In the genomic region with DNA sequence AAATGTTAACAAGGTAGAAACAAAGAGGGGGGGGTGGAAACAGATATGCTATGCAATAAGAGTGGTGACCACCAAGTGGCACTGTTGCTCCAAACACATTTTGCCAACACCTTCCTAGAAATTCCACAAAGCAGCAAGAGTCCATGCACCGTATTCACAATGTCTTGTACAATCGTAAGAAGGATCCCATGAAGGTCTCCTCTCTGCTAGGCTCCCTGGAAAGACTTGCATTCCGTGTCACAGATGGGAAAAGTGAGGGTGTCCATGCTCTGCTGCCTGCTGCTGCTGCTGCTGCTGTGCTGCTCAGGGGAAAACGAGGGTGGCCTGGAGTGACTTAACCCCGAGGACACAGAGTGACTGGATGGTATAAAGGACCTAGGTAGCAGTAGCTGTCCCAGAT, we compare ENCODE assay signal across 10 mouse cellular contexts. TPM values are rescaled to one million over a fixed set of nuclear protein-coding genes. Genes with fewer than 3 reads are reported as not detected.
A peak's percentile ranks its signal among the peaks of the same experiment; 100 is the strongest.
DNase-seq lines count a peak whose midpoint lies in the region; ATAC-seq lines count a peak whose summit lies in the region.
"Had no signal": no experiment of that assay in that cellular context is flagged by ENCODE, and none has a peak within 500 bp of the region (broad histone marks: within the 10 kb centered on the region; RNA-seq: fewer than 3 reads in every experiment).

No protein-coding gene starts in this region.

- peak overlapping the region; percentile 43; the same call in 1 of the 2 replicates for H3K9ac ChIP-seq in hindbrain, embryonic 15.5 days
- H3K9ac ChIP-seq in limb, embryonic 12.5 days (replicated peaks) = no peak overlapping the region
- peak overlapping the region; percentile 53; the same call in 1 of the 2 replicates for H3K9ac ChIP-seq in neural tube, embryonic 13.5 days

- peak overlapping the region; percentile 52 for H3K4me2 ChIP-seq in hindbrain, embryonic 15.5 days
- peak overlapping the region; percentile 46 for H3K4me2 ChIP-seq in limb, embryonic 12.5 days
- H3K4me2 ChIP-seq in neural tube, embryonic 13.5 days = peak overlapping the region; percentile 48

- ATAC-seq in hindbrain, embryonic 15.5 days (ENCODE audit: low FRiP score, low read depth) = no peak
- no peak for ATAC-seq in limb, embryonic 12.5 days (ENCODE audit: insufficient number of reproducible peaks, insufficient read depth, low FRiP score, low TSS enrichment, low read depth)
- ATAC-seq in neural tube, embryonic 13.5 days (ENCODE audit: low read depth) = peak; percentile 19; the same call in 1 of the 2 replicates

- H3K27me3 ChIP-seq in embryonic facial prominence, embryonic 10.5 days (replicated peaks; ENCODE audit: low read depth, poor library complexity, severe bottlenecking) = no peaks in the 10 kb centered on the region
- H3K27me3 ChIP-seq in hindbrain, embryonic 15.5 days = no peaks in the 10 kb centered on the region
- no peaks in the 10 kb centered on the region for H3K27me3 ChIP-seq in limb, embryonic 12.5 days
- H3K27me3 ChIP-seq in neural tube, embryonic 13.5 days = no peaks in the 10 kb centered on the region

- peaks cover 13% of the 10 kb centered on the region for H3K4me1 ChIP-seq in embryonic facial prominence, embryonic 10.5 days
- H3K4me1 ChIP-seq in hindbrain, embryonic 15.5 days (replicated peaks) = peaks cover 3% of the 10 kb centered on the region
- peaks cover 3% of the 10 kb centered on the region; the same call in 1 of the 2 replicates for H3K4me1 ChIP-seq in limb, embryonic 12.5 days (replicated peaks)
- peaks cover 6% of the 10 kb centered on the region; the same call in 1 of the 2 replicates for H3K4me1 ChIP-seq in neural tube, embryonic 13.5 days (replicated peaks)

- 18% methylated on average over 5 of the region's 5 CpGs for WGBS in embryonic facial prominence, embryonic 10.5 days
- WGBS in hindbrain, embryonic 15.5 days = 21% methylated on average over 5 of the region's 5 CpGs
- whole genome bisulfite sequencing in limb, embryonic 12.5 days = 6% methylated on average over 5 of the region's 5 CpGs
- 21% methylated on average over 5 of the region's 5 CpGs for WGBS in neural tube, embryonic 13.5 days

- H3K4me3 ChIP-seq in embryonic facial prominence, embryonic 10.5 days = peak overlapping the region; percentile 37; the same call in 1 of the 2 replicates
- peak overlapping the region; percentile 17; the same call in 1 of the 2 replicates for H3K4me3 ChIP-seq in hindbrain, embryonic 15.5 days
- no peak overlapping the region for H3K4me3 ChIP-seq in limb, embryonic 12.5 days (replicated peaks)
- H3K4me3 ChIP-seq in neural tube, embryonic 13.5 days = no peak overlapping the region

- DNase-seq in adrenal gland, postnatal 14 days = peak; percentile 26
- DNase-seq in adrenal gland, postnatal 4 days (ENCODE audit: low spot score in 2 of 2) = no peak
- peak; percentile 37 for DNase-seq in 416B (ENCODE audit: low read depth)
- DNase-seq in embryonic facial prominence, embryonic 10.5 days (ENCODE audit: low spot score) = peak; percentile 52
- DNase-seq in thymus, postnatal 14 days = no peak

- no peaks in the 10 kb centered on the region for H3K36me3 ChIP-seq in embryonic facial prominence, embryonic 10.5 days (replicated peaks)
- no peaks in the 10 kb centered on the region for H3K36me3 ChIP-seq in hindbrain, embryonic 15.5 days
- no peaks in the 10 kb centered on the region for H3K36me3 ChIP-seq in limb, embryonic 12.5 days
- H3K36me3 ChIP-seq in neural tube, embryonic 13.5 days = no peaks in the 10 kb centered on the region

- no peaks in the 10 kb centered on the region for H3K9me3 ChIP-seq in embryonic facial prominence, embryonic 10.5 days
- no peaks in the 10 kb centered on the region for H3K9me3 ChIP-seq in hindbrain, embryonic 15.5 days
- H3K9me3 ChIP-seq in limb, embryonic 12.5 days = no peaks in the 10 kb centered on the region
- H3K9me3 ChIP-seq in neural tube, embryonic 13.5 days = no peaks in the 10 kb centered on the region

- H3K27ac ChIP-seq in embryonic facial prominence, embryonic 10.5 days (replicated peaks) = peak overlapping the region; percentile 40; the same call in 1 of the 2 replicates
- no peak overlapping the region for H3K27ac ChIP-seq in hindbrain, embryonic 15.5 days (replicated peaks)
- H3K27ac ChIP-seq in limb, embryonic 12.5 days = no peak overlapping the region
- no peak overlapping the region for H3K27ac ChIP-seq in neural tube, embryonic 13.5 days (replicated peaks)

RNA-seq across cellular contexts. Expression of a gene that starts 21.6 kb away (rescaled TPM):
- not detected in 2 replicates for total RNA-seq in adrenal gland, postnatal 14 days (2021)
- 1 to 10 TPM; 3.1 to 7.8 TPM for total RNA-seq in adrenal gland, postnatal 4 days (2021)
- not detected in 2 replicates for polyA plus RNA-seq in embryonic facial prominence, embryonic 10.5 days (2016; fragmentation: Nextera tagmentation; extraction: Ambion mirVana)
- polyA plus RNA-seq in hindbrain, embryonic 15.5 days (2015; fragmentation: Nextera tagmentation; extraction: Ambion mirVana) = not detected in 2 replicates
- 1.6 and 2.0 TPM in 2 replicates for polyA plus RNA-seq in limb, embryonic 12.5 days (2016; fragmentation: Nextera tagmentation; extraction: Ambion mirVana)
- polyA plus RNA-seq in neural tube, embryonic 13.5 days (2015; fragmentation: Nextera tagmentation; extraction: Ambion mirVana) = not detected in 2 replicates
- total RNA-seq: hematopoietic stem cell, adult 5-6 weeks had no signal
- polyA plus RNA-seq: testis, adult 2 months had no signal

RNA-seq across cellular contexts. Expression of a gene that starts 45.2 kb away (rescaled TPM):
- not detected in 2 replicates for total RNA-seq in adrenal gland, postnatal 14 days (2021)
- total RNA-seq in adrenal gland, postnatal 4 days (2021) = not detected
- not detected in 2 replicates for polyA plus RNA-seq in embryonic facial prominence, embryonic 10.5 days (2016; fragmentation: Nextera tagmentation; extraction: Ambion mirVana)
- 0.13 TPM in 1 of 2 replicates, not detected in the other for polyA plus RNA-seq in hindbrain, embryonic 15.5 days (2015; fragmentation: Nextera tagmentation; extraction: Ambion mirVana)
- not detected in 2 replicates for polyA plus RNA-seq in limb, embryonic 12.5 days (2016; fragmentation: Nextera tagmentation; extraction: Ambion mirVana)
- polyA plus RNA-seq in neural tube, embryonic 13.5 days (2015; fragmentation: Nextera tagmentation; extraction: Ambion mirVana) = not detected in 2 replicates
- total RNA-seq: hematopoietic stem cell, adult 5-6 weeks had no signal
- polyA plus RNA-seq: testis, adult 2 months had no signal

RNA-seq across cellular contexts. Expression of a gene that starts 48.7 kb away (rescaled TPM):
- total RNA-seq in adrenal gland, postnatal 14 days (2021) = not detected in 2 replicates
- total RNA-seq in adrenal gland, postnatal 4 days (2021) = under 1 TPM in 1 of 2 experiments, not detected in 1; 0.06 TPM
- 0.03 TPM in 1 of 2 replicates, not detected in the other for polyA plus RNA-seq in embryonic facial prominence, embryonic 10.5 days (2016; fragmentation: Nextera tagmentation; extraction: Ambion mirVana)
- polyA plus RNA-seq in hindbrain, embryonic 15.5 days (2015; fragmentation: Nextera tagmentation; extraction: Ambion mirVana) = 0.03 and 0.16 TPM in 2 replicates
- not detected in 2 replicates for polyA plus RNA-seq in limb, embryonic 12.5 days (2016; fragmentation: Nextera tagmentation; extraction: Ambion mirVana)
- 0.15 TPM in 1 of 2 replicates, not detected in the other for polyA plus RNA-seq in neural tube, embryonic 13.5 days (2015; fragmentation: Nextera tagmentation; extraction: Ambion mirVana)
- total RNA-seq: hematopoietic stem cell, adult 5-6 weeks had no signal

Comparison
In these comparisons a context has a peak if more than half of its experiments do, and no peak if none do; other contexts are left out.
1. DNase-seq: peak in adrenal gland, postnatal 14 days (single experiment), 416B (single experiment) and embryonic facial prominence, embryonic 10.5 days (single experiment); none in adrenal gland, postnatal 4 days (0 of 2) and thymus, postnatal 14 days (single experiment).
2. H3K4me3 ChIP-seq: peak in embryonic facial prominence, embryonic 10.5 days (single experiment) and hindbrain, embryonic 15.5 days (single experiment); none in limb, embryonic 12.5 days (single experiment) and neural tube, embryonic 13.5 days (single experiment).
3. Peak in every context shown above with its lines, with median percentiles within 50 percentile points of each other: H3K4me2 ChIP-seq.